ENCODE assay signal across 12 mouse cellular contexts in the genomic region with DNA sequence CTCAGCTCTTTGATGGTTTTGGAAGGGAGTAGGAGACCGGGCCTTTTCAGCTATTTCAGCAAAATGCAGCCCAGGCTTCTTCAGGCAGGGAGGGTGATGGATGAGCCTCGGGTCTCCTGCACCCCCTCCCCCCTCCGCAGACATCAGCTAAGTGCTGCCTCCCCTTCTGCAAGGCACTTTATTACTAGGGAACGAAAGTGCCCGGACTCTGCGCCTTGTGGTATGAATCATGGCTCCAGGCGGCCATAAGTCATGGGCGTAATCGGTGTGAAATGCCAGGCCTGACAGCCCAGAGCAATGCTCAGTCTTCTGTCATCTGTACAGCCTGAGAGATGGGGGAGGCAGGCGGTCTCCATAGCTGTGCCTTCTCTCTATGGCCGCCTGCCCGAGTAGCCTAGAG. TPM values are rescaled to one million over a fixed set of nuclear protein-coding genes. Genes with fewer than 3 reads are reported as not detected.
DNase-seq lines count a peak whose midpoint lies in the region; ATAC-seq and TF ChIP-seq lines count a peak whose summit lies in the region.
"Had no signal": no experiment of that assay in that cellular context is flagged by ENCODE, and none has a peak within 500 bp of the region (broad histone marks: within the 10 kb centered on the region; RNA-seq: fewer than 3 reads in every experiment).

No protein-coding gene starts in this region.

- TF ChIP-seq EP300 in heart, adult 2 months (IDR thresholded peaks at IDR 0.05; ENCODE audit: insufficient read depth, low read depth, low read length) = no peak

- no peak for TF ChIP-seq CTCF in heart, adult 2 months (IDR thresholded peaks at IDR 0.05)
- no peak for TF ChIP-seq CTCF in hindbrain, postnatal 0 days (IDR thresholded peaks at IDR 0.05; ENCODE audit: low read depth)

- peaks cover 3% of the 10 kb centered on the region for H3K27me3 ChIP-seq in heart, embryonic 11.5 days (ENCODE audit: control insufficient read depth, insufficient read depth, low read length)
- H3K27me3 ChIP-seq in heart, adult 2 months (ENCODE audit: control insufficient read depth, insufficient read depth, low read length) = no peaks in the 10 kb centered on the region
- no peaks in the 10 kb centered on the region for H3K27me3 ChIP-seq in lung, embryonic 16.5 days (ENCODE audit: control insufficient read depth, insufficient read depth, low read depth, low read length)
- H3K27me3 ChIP-seq in hindbrain, postnatal 0 days (ENCODE audit: insufficient read depth, low read length) = no peaks in the 10 kb centered on the region
- H3K27me3 ChIP-seq in stomach, embryonic 14.5 days (ENCODE audit: control insufficient read depth, insufficient read depth, low read length) = no peaks in the 10 kb centered on the region

- H3K4me1 ChIP-seq in heart, embryonic 11.5 days (ENCODE audit: control insufficient read depth, insufficient read depth, low read length) = peaks cover 52% of the 10 kb centered on the region
- no peaks in the 10 kb centered on the region; the same call in none of the 2 replicates for H3K4me1 ChIP-seq in heart, adult 2 months (ENCODE audit: control insufficient read depth, insufficient read depth, low read length)
- peaks cover 18% of the 10 kb centered on the region for H3K4me1 ChIP-seq in lung, embryonic 16.5 days (replicated peaks; ENCODE audit: control insufficient read depth, insufficient read depth, low read length)
- H3K4me1 ChIP-seq in hindbrain, postnatal 0 days (ENCODE audit: insufficient read depth, low read length) = no peaks in the 10 kb centered on the region
- H3K4me1 ChIP-seq in stomach, embryonic 14.5 days (ENCODE audit: control insufficient read depth, insufficient read depth, low read length) = peaks cover 7% of the 10 kb centered on the region; the same call in 1 of the 2 replicates

- H3K4me2 ChIP-seq in heart, embryonic 11.5 days = no peak overlapping the region
- no peak overlapping the region for H3K4me2 ChIP-seq in lung, embryonic 16.5 days (ENCODE audit: low read depth, low read length)
- H3K4me2 ChIP-seq in hindbrain, postnatal 0 days (ENCODE audit: low read depth, low read length) = no peak overlapping the region
- no peak overlapping the region for H3K4me2 ChIP-seq in stomach, embryonic 14.5 days (replicated peaks; ENCODE audit: low read depth, low read length)

- no peak overlapping the region for H3K4me3 ChIP-seq in heart, embryonic 11.5 days (ENCODE audit: low read depth, low read length)
- H3K4me3 ChIP-seq in heart, adult 2 months = no peak overlapping the region
- H3K4me3 ChIP-seq in lung, embryonic 16.5 days (ENCODE audit: low read length) = no peak overlapping the region
- H3K4me3 ChIP-seq in hindbrain, postnatal 0 days (ENCODE audit: low read length) = no peak overlapping the region
- H3K4me3 ChIP-seq in stomach, embryonic 14.5 days (ENCODE audit: low read depth, low read length) = no peak overlapping the region

- H3K27ac ChIP-seq in heart, embryonic 11.5 days (ENCODE audit: low read depth, low read length) = no peak overlapping the region
- no peak overlapping the region; the same call in 1 of the 2 replicates for H3K27ac ChIP-seq in heart, adult 2 months
- H3K27ac ChIP-seq in lung, embryonic 16.5 days (ENCODE audit: low read length) = peak overlapping the region; percentile 15; the same call in 1 of the 2 replicates
- H3K27ac ChIP-seq in hindbrain, postnatal 0 days = no peak overlapping the region
- H3K27ac ChIP-seq in stomach, embryonic 14.5 days (ENCODE audit: low read length) = no peak overlapping the region
- H3K27ac ChIP-seq: macrophage had no signal

- H3K36me3 ChIP-seq in heart, embryonic 11.5 days (ENCODE audit: control insufficient read depth, insufficient read depth, low read length) = no peaks in the 10 kb centered on the region
- H3K36me3 ChIP-seq in heart, adult 2 months (ENCODE audit: control insufficient read depth, insufficient read depth, low read length) = no peaks in the 10 kb centered on the region
- no peaks in the 10 kb centered on the region for H3K36me3 ChIP-seq in lung, embryonic 16.5 days (ENCODE audit: control insufficient read depth, insufficient read depth, low read length)
- H3K36me3 ChIP-seq in hindbrain, postnatal 0 days (ENCODE audit: insufficient read depth, low read length) = no peaks in the 10 kb centered on the region
- H3K36me3 ChIP-seq in stomach, embryonic 14.5 days (ENCODE audit: control insufficient read depth, insufficient read depth, low read length) = no peaks in the 10 kb centered on the region

- no peaks in the 10 kb centered on the region for H3K79me2 ChIP-seq in heart, adult 2 months (replicated peaks; ENCODE audit: control insufficient read depth, insufficient read depth, low read length)

- 50% methylated on average over 12 of the region's 12 CpGs for WGBS in heart, embryonic 11.5 days (ENCODE audit: insufficient replicate concordance)
- WGBS in heart, adult 2 months = 72% methylated on average over 12 of the region's 12 CpGs
- WGBS in lung, embryonic 16.5 days = 41% methylated on average over 12 of the region's 12 CpGs
- WGBS in hindbrain, postnatal 0 days = 65% methylated on average over 12 of the region's 12 CpGs
- WGBS in stomach, embryonic 14.5 days = 27% methylated on average over 12 of the region's 12 CpGs

- H3K9me3 ChIP-seq in heart, embryonic 11.5 days (replicated peaks; ENCODE audit: control insufficient read depth, low read length) = no peaks in the 10 kb centered on the region
- no peaks in the 10 kb centered on the region for H3K9me3 ChIP-seq in lung, embryonic 16.5 days (ENCODE audit: control insufficient read depth, low read length)
- H3K9me3 ChIP-seq in hindbrain, postnatal 0 days (ENCODE audit: low read length) = no peaks in the 10 kb centered on the region
- H3K9me3 ChIP-seq in stomach, embryonic 14.5 days (ENCODE audit: control insufficient read depth, low read depth, low read length) = no peaks in the 10 kb centered on the region

- no peak overlapping the region for H3K9ac ChIP-seq in heart, embryonic 11.5 days (ENCODE audit: low read depth, low read length)
- H3K9ac ChIP-seq in heart, adult 2 months (ENCODE audit: low read depth, low read length) = no peak overlapping the region
- no peak overlapping the region for H3K9ac ChIP-seq in lung, embryonic 16.5 days (ENCODE audit: low read length)
- no peak overlapping the region for H3K9ac ChIP-seq in hindbrain, postnatal 0 days (replicated peaks; ENCODE audit: low read length)
- no peak overlapping the region for H3K9ac ChIP-seq in stomach, embryonic 14.5 days (replicated peaks; ENCODE audit: low read depth, low read length)

- ATAC-seq in heart, embryonic 11.5 days (replicated peaks; ENCODE audit: insufficient number of reproducible peaks, low FRiP score, low TSS enrichment) = 0 out of 2 replicates have a peak, but pooled peaks have one; percentile 9
- peak; percentile 59 for ATAC-seq in lung, embryonic 16.5 days (ENCODE audit: low read depth)
- no peak for ATAC-seq in hindbrain, postnatal 0 days
- ATAC-seq in stomach, embryonic 14.5 days (ENCODE audit: insufficient number of reproducible peaks, insufficient read depth, low FRiP score, low read depth) = peak; percentile 59; the same call in 1 of the 2 replicates

- no peak for DNase-seq in heart, adult 2 months
- DNase-seq in lung, postnatal 36 days = no peak
- peak; percentile 12 for DNase-seq in hindbrain, postnatal 0 days (ENCODE audit: low spot score)
- no peak for DNase-seq in gastrocnemius, adult 18-20 months (ENCODE audit: low spot score)
- no peak for DNase-seq in T-cell, adult 2 months (ENCODE audit: low spot score)
- DNase-seq: cerebellum, adult 11 months; heart, postnatal 10 days had no signal

- intact Hi-C loops in heart, adult 2 months (cut with DNase I) = loop anchor here (2.0 kb wide), 1 partner anchor 23 kb away; no protein-coding TSS in a partner anchor

- no peak for TF ChIP-seq POLR2A in heart, adult 2 months (IDR thresholded peaks at IDR 0.05; ENCODE audit: insufficient read depth, low read depth, low read length)

RNA-seq across cellular contexts. Expression of a gene that starts 18.7 kb away (rescaled TPM):
- 0.47 and 0.63 TPM in 2 replicates for polyA plus RNA-seq in heart, embryonic 11.5 days (2014; fragmentation: Nextera tagmentation; extraction: Ambion mirVana)
- 1 to 10 TPM; 1.1 to 2.1 TPM for total RNA-seq in heart, adult 2 months (2021)
- polyA plus RNA-seq in heart, adult 2 months (2012; rRNA removed) = 7.7 and 9.4 TPM in 2 replicates
- polyA plus RNA-seq in lung, embryonic 16.5 days (2015; fragmentation: Nextera tagmentation; extraction: Ambion mirVana) = 0.54 and 0.84 TPM in 2 replicates
- 14.0 and 16.5 TPM in 2 replicates for total RNA-seq in hindbrain, postnatal 0 days (2014; rRNA removed)
- polyA plus RNA-seq in hindbrain, postnatal 0 days (2015; fragmentation: Nextera tagmentation; extraction: Ambion mirVana) = 9.3 and 11.2 TPM in 2 replicates
- polyA plus RNA-seq in stomach, embryonic 14.5 days (2014; fragmentation: Nextera tagmentation; extraction: Ambion mirVana) = 0.43 and 1.1 TPM in 2 replicates
- not detected for total RNA-seq in gastrocnemius, adult 18-20 months (2021)
- polyA plus RNA-seq: forebrain, embryonic 11.5 days; macrophage had no signal

RNA-seq across cellular contexts. Expression of a gene that starts 41.4 kb away (rescaled TPM):
- 0.39 and 0.54 TPM in 2 replicates for polyA plus RNA-seq in heart, embryonic 11.5 days (2014; fragmentation: Nextera tagmentation; extraction: Ambion mirVana)
- under 1 TPM; 0.44 to 0.77 TPM for total RNA-seq in heart, adult 2 months (2021)
- polyA plus RNA-seq in heart, adult 2 months (2012; rRNA removed) = 1.1 and 1.4 TPM in 2 replicates
- polyA plus RNA-seq in lung, embryonic 16.5 days (2015; fragmentation: Nextera tagmentation; extraction: Ambion mirVana) = 0.54 and 0.64 TPM in 2 replicates
- total RNA-seq in hindbrain, postnatal 0 days (2014; rRNA removed) = 7.1 and 8.5 TPM in 2 replicates
- 9.6 and 10.3 TPM in 2 replicates for polyA plus RNA-seq in hindbrain, postnatal 0 days (2015; fragmentation: Nextera tagmentation; extraction: Ambion mirVana)
- not detected in 2 replicates for polyA plus RNA-seq in stomach, embryonic 14.5 days (2014; fragmentation: Nextera tagmentation; extraction: Ambion mirVana)
- total RNA-seq in gastrocnemius, adult 18-20 months (2021) = not detected
- polyA plus RNA-seq: macrophage had no signal
